Mouse (Mus musculus) layer of hippocampus, adult 8-10 months (tissue): ENCODE results near the gene Pxmp2. TPM values are rescaled to one million over a fixed set of nuclear protein-coding genes. Genes with fewer than 3 reads are reported as not detected.

Source experiments
- DNase-seq, 2 experiments: peaks; one replicate each; pipeline ENCODE4 v3.0.0; 2022; ENCODE audit warnings: low spot score in 2 of 2
- total RNA-seq, 4 experiments: library from RNA; stranded (reverse); gene quantifications; 2 replicates each; pipeline ENCODE4 v1.2.4; 2022

Pxmp2 gene
- total RNA-seq, 4 experiments from 2014 or later: 8.3 to 9.5 (median 8.8) TPM

DNA sequence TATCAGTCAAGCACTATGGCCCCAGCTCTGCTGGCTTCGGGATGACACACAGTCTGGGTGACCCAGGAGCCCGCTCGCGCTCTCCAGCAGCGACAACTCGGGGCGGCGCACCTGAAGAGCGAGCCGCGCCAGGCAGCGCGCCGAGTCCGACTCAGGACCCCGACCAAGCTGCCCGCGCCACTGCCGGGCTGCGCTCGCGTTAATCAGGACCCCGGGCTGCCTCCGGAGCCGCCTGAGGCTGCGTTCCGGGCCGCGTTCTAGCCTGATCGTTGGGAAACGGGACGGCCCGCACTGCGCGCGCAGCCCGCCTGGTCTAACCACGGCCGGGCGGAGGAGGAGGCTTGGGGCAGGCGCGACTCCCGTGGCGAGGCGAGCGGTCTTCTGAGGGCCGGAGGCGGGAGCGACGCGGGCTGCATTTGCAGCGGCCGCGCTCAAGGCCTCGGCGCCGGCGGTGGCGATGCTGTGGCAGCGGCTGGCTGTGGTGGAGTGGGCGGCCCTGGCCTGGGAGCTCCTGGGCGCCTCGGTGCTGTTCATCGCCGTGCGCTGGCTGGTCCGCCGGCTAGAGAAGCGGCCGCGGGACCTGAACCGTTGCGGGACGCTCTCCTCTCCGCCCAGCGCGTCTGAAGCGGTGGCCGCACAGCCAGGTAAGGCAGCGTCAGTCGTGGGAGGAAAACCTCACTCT, 55.1 kb downstream of the Pxmp2 start, which contains the start of gene Ankle2:
TSS of gene Ankle2 (plus strand) at position 225 of the 682 bp plus-strand sequence.
- peak; percentile 76 to 89 for DNase-seq

DNA sequence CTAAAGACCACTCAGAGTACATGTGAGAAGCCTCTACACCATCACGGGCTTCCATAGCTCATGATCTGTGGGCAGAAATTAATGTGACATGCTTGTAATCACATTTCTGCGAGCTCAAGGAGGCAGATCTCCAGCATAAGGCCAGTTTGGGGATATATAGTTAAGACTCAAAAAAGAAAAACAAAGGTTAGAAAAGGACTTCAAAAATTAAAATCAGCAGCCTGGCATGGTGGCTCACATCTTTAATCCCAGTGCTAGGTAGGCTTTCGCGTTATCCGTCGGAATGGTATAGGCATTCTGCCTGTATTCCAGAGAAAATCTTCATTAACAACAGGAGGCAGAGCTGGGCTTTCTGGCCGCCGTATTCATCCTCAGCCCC, 55.6 kb downstream of the Pxmp2 start:
- peak in 1 of 2 experiments; percentile 11 for DNase-seq

DNA sequence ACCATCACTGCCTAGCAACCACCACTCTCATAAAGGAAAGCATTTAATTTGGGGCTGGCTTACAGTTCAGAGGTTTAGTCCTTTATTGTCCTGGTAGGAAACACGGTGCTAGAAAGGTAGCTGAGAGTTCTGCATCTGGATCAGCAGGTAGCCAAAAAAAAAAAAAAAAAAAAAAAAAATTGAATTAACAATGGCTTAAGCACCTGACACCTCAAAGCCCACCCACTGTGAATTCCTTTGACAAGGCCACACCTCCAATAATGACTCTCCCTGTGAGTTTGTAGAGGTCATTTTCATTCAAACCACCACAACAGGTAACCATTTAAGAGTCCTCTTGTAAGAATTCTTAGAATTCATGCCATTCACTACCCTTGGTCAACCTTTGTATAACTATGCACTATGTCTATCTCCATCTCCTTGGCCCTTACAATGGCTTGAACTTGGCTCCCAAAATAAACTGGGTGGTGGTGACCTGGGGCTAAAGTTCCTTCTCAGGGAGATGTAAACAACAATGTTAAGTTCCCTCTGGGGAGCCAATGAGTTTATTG, 58.6 kb downstream of the Pxmp2 start:
- DNase-seq: no peak

- no peak for DNase-seq
Observed at GRCm38 (mm10) chr5:110225056-110225455, 60.9 kb downstream of the Pxmp2 start.

Other genes starting within 250 kb of the Pxmp2 start
- gene Gm17655, start 213.7 kb downstream of the Pxmp2 start, total RNA-seq: 10 to 100 TPM in 2 of 4 experiments, 1 to 10 TPM in 2; 4.8 to 15.5 (median 11.4) TPM
- 1 to 10 TPM in 1 of 4 experiments, under 1 TPM in 3; 0.35 to 1.0 (median 0.68) TPM for gene Gm35315, start 191.8 kb downstream of the Pxmp2 start, total RNA-seq
- gene Plcxd1, start 186.2 kb downstream of the Pxmp2 start, total RNA-seq: 1 to 10 TPM; 4.7 to 7.2 (median 5.7) TPM
- 10 to 100 TPM; 83.8 to 92.2 (median 89.3) TPM for gene Gtpbp6, start 178.0 kb downstream of the Pxmp2 start, total RNA-seq
- 10 to 100 TPM; 14.4 to 18.4 (median 16.9) TPM for gene Zfp605, start 176.1 kb downstream of the Pxmp2 start, total RNA-seq
- gene Chfr, start 150.3 kb downstream of the Pxmp2 start, total RNA-seq: 10 to 100 TPM; 46.2 to 67.9 (median 48.7) TPM
- gene Golga3, start 109.5 kb downstream of the Pxmp2 start, total RNA-seq: 10 to 100 TPM; 49.5 to 52.7 (median 50.6) TPM
- 10 to 100 TPM; 37.4 to 49.0 (median 41.3) TPM for gene Ankle2, start 55.2 kb downstream of the Pxmp2 start, total RNA-seq
- gene Pgam5, start 16.3 kb downstream of the Pxmp2 start, total RNA-seq: 10 to 100 TPM; 52.1 to 57.2 (median 54.9) TPM
- gene Pole, start 120 bp upstream of the Pxmp2 start, total RNA-seq: 1 to 10 TPM; 1.4 to 2.2 (median 2.1) TPM
- under 1 TPM in 3 of 4 experiments, not detected in 1; 0.21 to 0.39 (median 0.27) TPM for gene P2rx2, start 57.0 kb upstream of the Pxmp2 start, total RNA-seq
- not detected for gene Lrcol1, start 58.5 kb upstream of the Pxmp2 start, total RNA-seq
- gene Fbrsl1, start 162.3 kb upstream of the Pxmp2 start, total RNA-seq: 10 to 100 TPM; 64.9 to 81.4 (median 71.7) TPM